Mouse (Mus musculus) limb, embryonic 13.5 days (tissue): ENCODE data around the gene Olfr549. TPM values are rescaled to one million over a fixed set of nuclear protein-coding genes. Genes with fewer than 3 reads are reported as not detected.

Experiments used
- polyA plus RNA-seq: library from polyadenylated mRNA; unstranded; fragments of >200 nt; fragmentation: Nextera tagmentation; extraction: Ambion mirVana; gene quantifications from 2 replicates; pipeline ENCODE4 v1.2.1, GENCODE M21; 2015

Olfr549 gene
- polyA plus RNA-seq, 1 experiment from 2014 or later = not detected

Other genes with a start within 250 kb of the Olfr549 start
- 151 and 154 TPM in 2 replicates for gene Rrm1, start 108.2 kb upstream of the Olfr549 start, polyA plus RNA-seq
- 0.45 TPM in 1 of 2 replicates, not detected in the other for gene Olfr543, start 68.2 kb upstream of the Olfr549 start, polyA plus RNA-seq
- 0.11 and 0.13 TPM in 2 replicates for gene Olfr544, start 61.6 kb upstream of the Olfr549 start, polyA plus RNA-seq
- gene Olfr545, start 50.3 kb upstream of the Olfr549 start, polyA plus RNA-seq = not detected in 2 replicates
- not detected in 2 replicates for gene Olfr547, start 15.1 kb upstream of the Olfr549 start, polyA plus RNA-seq
- gene Olfr548-ps1, start 9.0 kb upstream of the Olfr549 start, polyA plus RNA-seq = not detected in 2 replicates
- 0.23 and 0.52 TPM in 2 replicates for gene Trim21, start 15.6 kb downstream of the Olfr549 start, polyA plus RNA-seq
- not detected in 2 replicates for gene Olfr550, start 21.6 kb downstream of the Olfr549 start, polyA plus RNA-seq
- not detected in 2 replicates for gene Olfr551, start 42.0 kb downstream of the Olfr549 start, polyA plus RNA-seq
- gene Olfr552, start 47.9 kb downstream of the Olfr549 start, polyA plus RNA-seq = not detected in 2 replicates
- not detected in 2 replicates for gene Olfr553, start 68.3 kb downstream of the Olfr549 start, polyA plus RNA-seq
- gene Olfr554, start 88.6 kb downstream of the Olfr549 start, polyA plus RNA-seq = not detected in 2 replicates
- not detected in 2 replicates for gene Olfr555, start 109.0 kb downstream of the Olfr549 start, polyA plus RNA-seq
- gene Olfr556, start 115.0 kb downstream of the Olfr549 start, polyA plus RNA-seq = not detected in 2 replicates
- 17.0 and 19.9 TPM in 2 replicates for gene Trim68, start 137.5 kb downstream of the Olfr549 start, polyA plus RNA-seq
- gene Olfr557, start 146.0 kb downstream of the Olfr549 start, polyA plus RNA-seq = not detected in 2 replicates
- 0.10 and 0.17 TPM in 2 replicates for gene Olfr558, start 152.3 kb downstream of the Olfr549 start, polyA plus RNA-seq
- gene Olfr33, start 169.2 kb downstream of the Olfr549 start, polyA plus RNA-seq = not detected in 2 replicates
- not detected in 2 replicates for gene Olfr559, start 177.6 kb downstream of the Olfr549 start, polyA plus RNA-seq
- gene Olfr560, start 209.5 kb downstream of the Olfr549 start, polyA plus RNA-seq = not detected in 2 replicates
- gene Olfr78, start 209.6 kb downstream of the Olfr549 start, polyA plus RNA-seq = not detected in 2 replicates
- gene Olfr561, start 221.4 kb downstream of the Olfr549 start, polyA plus RNA-seq = not detected in 2 replicates